Mouse (Mus musculus): Measurements from ENCODE around the gene Ralgapa2.

Gene Ralgapa2

DNA sequence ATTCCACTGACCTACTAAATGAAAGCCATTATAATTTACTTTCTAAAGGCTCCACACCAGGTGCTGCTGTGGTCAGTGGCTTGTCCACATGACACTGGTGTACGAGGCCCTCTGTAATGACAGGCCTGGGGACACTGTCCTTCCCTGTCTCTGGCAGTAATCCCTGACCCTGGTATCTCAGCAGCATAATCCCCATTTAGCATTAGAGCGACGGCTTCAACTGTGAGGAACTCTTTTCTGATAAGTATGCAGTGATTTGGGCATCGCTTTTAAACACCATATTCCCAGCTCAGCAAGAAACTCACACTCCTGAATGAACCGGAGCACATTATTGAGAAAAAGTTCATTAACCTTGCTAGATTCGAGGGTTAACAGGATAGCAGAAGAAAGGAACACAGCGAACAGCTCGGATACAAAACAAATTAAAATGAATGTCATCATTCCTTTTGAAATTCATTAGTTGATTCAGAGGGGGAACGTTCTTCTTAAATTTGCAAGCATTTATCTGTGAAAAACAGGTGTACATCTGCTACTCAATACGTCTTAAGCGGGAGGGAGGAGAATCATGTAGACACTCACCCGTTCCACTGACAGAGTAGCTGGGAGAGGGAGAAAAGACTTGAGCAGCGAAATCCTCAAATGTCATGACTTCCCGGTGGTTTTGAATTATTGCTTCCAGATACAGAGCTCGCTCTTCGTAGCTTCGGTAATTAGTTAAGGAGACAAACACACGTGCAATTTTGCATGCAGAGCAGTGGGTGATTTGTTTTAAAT is 252.2 kb downstream of the Ralgapa2 start:
- DNase-seq (ENCODE audit: low spot score in 2 of 2): no peak

- no peak for DNase-seq (ENCODE audit: low spot score in 2 of 2)
Measured at GRCm38 (mm10) chr2:146258736-146259469, 253.2 kb downstream of the Ralgapa2 start.

DNA sequence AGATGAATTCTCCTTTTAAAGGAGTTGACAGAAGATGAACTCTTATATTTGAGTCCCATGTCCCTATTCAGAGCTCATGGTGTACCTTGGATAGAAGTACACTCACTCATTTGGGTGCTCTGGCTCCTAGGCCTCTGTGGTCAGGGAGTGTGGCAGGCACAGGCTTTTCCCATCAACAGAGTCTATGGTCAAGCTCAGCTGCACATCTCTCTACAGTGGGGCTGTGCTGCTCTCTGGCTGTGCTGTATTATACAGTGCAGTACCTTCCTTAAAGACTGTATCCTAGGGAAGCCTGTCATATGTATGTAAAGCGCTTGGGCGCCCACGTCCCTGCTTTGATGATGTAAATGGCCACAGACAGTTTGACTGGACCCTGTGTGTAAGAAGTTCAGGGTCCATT is 254.5 kb downstream of the Ralgapa2 start:
- no peak for DNase-seq (ENCODE audit: low spot score in 2 of 2)

- no peak for DNase-seq (ENCODE audit: low spot score in 2 of 2)
Measured at GRCm38 (mm10) chr2:146257037-146257436, 255.1 kb downstream of the Ralgapa2 start.

GRCm38 (mm10) chr2:146256321-146256875 is 255.7 kb downstream of the Ralgapa2 start:
- no peak for DNase-seq (ENCODE audit: low spot score in 2 of 2)

GRCm38 (mm10) chr2:146255636-146256035 is 256.5 kb downstream of the Ralgapa2 start:
- no peak for DNase-seq (ENCODE audit: low spot score in 2 of 2)

DNA sequence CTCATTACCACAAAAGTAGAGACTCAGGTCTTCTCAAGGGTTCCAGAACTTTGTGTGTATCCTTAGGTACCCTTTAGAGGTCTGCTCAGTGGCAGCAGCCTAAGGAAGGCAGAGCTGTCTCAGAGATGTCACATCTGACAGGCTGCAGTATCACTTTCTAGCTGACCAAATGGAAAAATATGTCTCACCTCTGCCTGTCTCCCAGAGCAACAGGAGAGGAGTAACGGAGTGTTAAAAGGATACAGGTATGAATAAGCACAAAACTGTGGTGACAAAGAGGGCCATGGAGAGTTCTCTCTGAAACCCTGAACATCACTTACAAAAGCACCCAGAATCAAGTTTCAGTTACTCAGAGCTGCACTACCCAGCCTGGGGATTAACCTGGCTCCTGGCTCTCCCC is 257.8 kb downstream of the Ralgapa2 start:
- DNase-seq (ENCODE audit: low spot score in 2 of 2): no peak

- DNase-seq (ENCODE audit: low spot score in 2 of 2): no peak
Measured at GRCm38 (mm10) chr2:146250236-146250904, 261.8 kb downstream of the Ralgapa2 start.

- DNase-seq (ENCODE audit: low spot score in 2 of 2): no peak
Measured at GRCm38 (mm10) chr2:146249033-146249432, 263.1 kb downstream of the Ralgapa2 start.

DNA sequence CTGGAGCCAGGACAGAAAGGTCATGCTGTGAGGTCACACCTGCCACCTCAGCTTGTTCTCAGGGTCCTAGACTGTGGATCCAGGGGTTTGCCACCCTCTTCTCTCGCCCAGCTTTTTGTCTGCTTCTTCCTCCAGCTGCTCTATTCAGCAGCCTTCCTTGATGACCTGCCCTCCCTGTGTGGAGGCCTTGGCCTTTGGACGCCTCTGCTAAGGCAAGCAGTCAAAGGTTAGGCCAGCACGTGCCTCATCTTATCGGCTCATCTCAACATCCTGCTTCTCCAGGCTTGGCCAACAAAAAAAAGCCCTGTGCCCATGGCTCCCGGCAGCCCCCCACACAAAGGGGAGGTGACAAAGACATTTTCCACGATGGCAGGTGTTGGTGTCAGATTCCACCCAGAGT is 264.6 kb downstream of the Ralgapa2 start:
- DNase-seq (ENCODE audit: low spot score in 2 of 2): no peak

- DNase-seq (ENCODE audit: low spot score in 2 of 2): no peak
Measured at GRCm38 (mm10) chr2:146246409-146247075, 265.6 kb downstream of the Ralgapa2 start.

- DNase-seq (ENCODE audit: low spot score in 2 of 2): no peak
Measured at GRCm38 (mm10) chr2:146245401-146245800, 266.7 kb downstream of the Ralgapa2 start.

GRCm38 (mm10) chr2:146244049-146244448 is 268.1 kb downstream of the Ralgapa2 start:
- no peak for DNase-seq (ENCODE audit: low spot score in 2 of 2)

DNA sequence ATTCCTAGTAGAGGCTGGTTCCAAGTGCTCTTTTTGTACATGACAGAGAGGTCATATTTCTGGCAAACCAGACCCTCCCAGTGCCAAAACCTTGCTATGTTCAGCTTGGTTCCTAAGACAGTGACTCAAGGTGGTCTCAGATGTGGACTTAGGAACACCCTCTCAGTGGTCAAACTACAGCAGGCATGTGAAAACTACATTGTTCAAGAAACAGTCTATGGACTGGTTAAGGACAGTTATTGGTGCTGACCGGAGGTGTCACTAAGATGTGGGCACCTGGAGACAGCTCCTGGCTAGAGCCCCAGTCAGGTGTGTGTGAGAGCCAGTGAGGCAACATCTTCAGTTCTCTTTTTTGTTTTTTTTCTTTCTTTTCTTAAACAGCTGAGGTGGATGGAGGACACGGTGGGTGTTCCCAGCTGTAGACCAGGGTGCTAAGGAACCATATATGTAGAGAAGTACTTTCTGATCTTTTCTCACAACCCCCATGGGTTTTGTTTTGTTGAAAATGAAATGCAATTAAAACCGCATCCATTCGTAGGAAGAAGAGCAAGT is 272.9 kb downstream of the Ralgapa2 start:
- no peak for DNase-seq (ENCODE audit: low spot score in 2 of 2)

- DNase-seq (ENCODE audit: low spot score in 2 of 2): no peak
Measured at GRCm38 (mm10) chr2:146231485-146231884, 280.7 kb downstream of the Ralgapa2 start.

DNA sequence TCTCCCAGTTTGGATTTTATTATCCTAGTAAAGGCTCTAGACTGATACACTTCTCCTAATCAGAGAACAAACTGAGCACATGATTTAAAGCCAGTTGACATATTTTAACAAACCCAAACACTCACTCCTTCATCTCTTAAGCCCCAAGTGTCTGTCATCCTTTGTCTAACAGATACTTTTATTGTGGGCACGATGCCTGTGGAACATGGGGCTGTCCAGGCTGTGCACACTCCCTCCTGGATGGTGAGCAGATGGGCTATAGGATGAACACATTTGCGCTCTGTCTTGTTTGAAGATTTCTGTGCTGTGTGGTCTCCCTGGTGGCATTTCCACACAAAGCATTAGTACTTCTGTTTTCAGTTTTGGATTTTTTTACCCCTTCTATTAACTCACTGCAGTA is 283.7 kb downstream of the Ralgapa2 start:
- no peak for DNase-seq (ENCODE audit: low spot score in 2 of 2)

GRCm38 (mm10) chr2:146227646-146228045 is 284.5 kb downstream of the Ralgapa2 start:
- DNase-seq (ENCODE audit: low spot score in 2 of 2): no peak

DNA sequence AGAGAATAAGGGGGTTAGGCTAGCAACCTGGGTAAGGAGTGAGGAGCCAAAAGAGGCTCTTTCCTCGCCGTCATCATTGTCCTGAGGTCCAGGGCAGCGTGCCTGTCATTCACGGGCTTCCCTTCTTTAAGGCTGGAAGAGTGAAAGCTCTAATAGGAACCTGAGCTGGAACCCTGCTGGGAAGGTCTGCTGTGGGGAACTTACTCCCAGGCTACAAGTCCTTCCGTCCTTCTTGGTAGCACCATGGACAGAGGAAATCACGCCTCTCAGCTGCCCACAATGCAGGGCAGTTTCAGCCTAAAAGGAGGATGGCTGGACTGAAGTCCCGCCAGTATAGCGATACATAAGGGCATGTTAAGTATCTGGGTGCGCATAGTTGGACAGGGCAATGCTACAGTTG is 285.7 kb downstream of the Ralgapa2 start:
- DNase-seq (ENCODE audit: low spot score in 2 of 2): peak in 1 of 2 experiments; percentile 21

DNA sequence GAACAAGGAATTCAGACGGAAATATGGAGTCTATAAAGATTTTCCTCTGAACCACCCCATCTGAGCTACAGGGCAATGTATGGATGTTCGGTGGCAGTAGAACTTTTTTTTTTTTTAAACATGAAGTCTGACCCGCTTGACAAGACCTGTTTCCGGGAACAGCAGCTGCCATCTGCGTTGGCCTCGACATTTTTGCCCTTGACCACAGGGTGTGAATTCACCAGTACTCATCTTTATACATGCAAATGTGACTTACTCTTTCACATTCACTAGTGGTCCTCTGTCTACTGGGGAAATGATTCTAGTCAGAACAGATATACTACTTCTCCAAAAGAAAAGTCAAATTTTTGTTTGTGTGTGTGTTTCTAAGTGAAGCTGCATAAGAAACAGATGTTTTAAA is 286.3 kb downstream of the Ralgapa2 start:
- DNase-seq (ENCODE audit: low spot score in 2 of 2): no peak

- no peak for DNase-seq (ENCODE audit: low spot score in 2 of 2)
Measured at GRCm38 (mm10) chr2:146224141-146224540, 288.0 kb downstream of the Ralgapa2 start.

GRCm38 (mm10) chr2:146223176-146223905 is 288.8 kb downstream of the Ralgapa2 start:
- no peak for DNase-seq (ENCODE audit: low spot score in 2 of 2)
